Mouse (Mus musculus) thymus, adult 2 months (tissue): ENCODE measurements at regions not wholly inside any gene's neighbourhood (a gene's known extent, or its start where the extent isn't known, plus 50 kb on each side); places are given as distances from the start of the nearest gene placed in this dataset.

ENCODE experiments used
- CTCF ChIP-seq: fragments of 200-500 bp; IDR thresholded peaks from 2 replicates; pipeline ENCODE4 v1.5.1; 2012; ENCODE audit warnings: mild to moderate bottlenecking, control low read depth, low read length, moderate library complexity, borderline replicate concordance; ENCODE audit not compliant: control insufficient read depth, poor library complexity, insufficient read depth; ENCODE audit errors: extremely low read depth
- POLR2A ChIP-seq: fragments of 200-500 bp; IDR thresholded peaks from 2 replicates; pipeline ENCODE4 v1.6.1; 2012; ENCODE audit warnings: mild to moderate bottlenecking, low read length, control low read depth, moderate library complexity; ENCODE audit not compliant: control insufficient read depth, poor library complexity, insufficient read depth; ENCODE audit errors: extremely low read depth

- TF ChIP-seq CTCF (no peak), POLR2A (no peak)
These were observed 139.6 kb upstream of the Map3k1 start for GRCm38 (mm10) chr13:111948395-111948794.
